Mouse (Mus musculus): Measurements from ENCODE around the gene Cox4i2.

- TF ChIP-seq CTCF (IDR thresholded peaks at IDR 0.05; ENCODE audit: insufficient read depth, low read length) (no peak), POLR2A (IDR thresholded peaks at IDR 0.05; ENCODE audit: borderline replicate concordance, extremely low read depth, low read depth, low read length) (no peak)
These were observed 36.3 kb upstream of the Cox4i2 start for GRCm38 (mm10) chr2:152717652-152718051.
